Mouse (Mus musculus) gastrocnemius, postnatal 36 days (tissue): ENCODE data around the gene Ikzf3. TPM values are rescaled to one million over a fixed set of nuclear protein-coding genes. Genes with fewer than 3 reads are reported as not detected.
A peak's percentile ranks its signal among the peaks of the same experiment; 100 is the strongest.

ENCODE experiments used
- DNase-seq, 2 experiments: peaks; one replicate each; pipeline ENCODE4 v3.0.0; 2022
- intact Hi-C: fragments of 180-260 bp; cut with DNase I; formaldehyde crosslinking; loops from one replicate; pipeline ENCODE4 v1.15.1; 2025
- long read RNA-seq, 2 experiments: library from polyadenylated mRNA; stranded (forward); transcript quantifications; one replicate each; pipeline ENCODE4 v2.0.0; 2021
- total RNA-seq, 2 experiments: library from RNA; stranded (reverse); gene quantifications; 2 replicates each; pipeline ENCODE4 v1.2.3; 2021

Ikzf3 gene
- 1 to 10 TPM in 1 of 2 experiments, not detected in 1; 1.3 TPM for total RNA-seq
- long read RNA-seq, experiment 1, result 0 reads
- long read RNA-seq, experiment 2, result 0 reads

GRCm38 (mm10) chr11:98545711-98546231, at the start of gene Ikzf3:
TSS of gene Ikzf3 (minus strand) at chr11:98546031.
- intact Hi-C loops, result loop anchor here (5.0 kb wide), 1 partner anchor 48 kb away; no protein-coding TSS in a partner anchor
- peak in 1 of 2 experiments; percentile 15 for DNase-seq

- DNase-seq, result peak in 1 of 2 experiments; percentile 8
- intact Hi-C loops, result no loop called here
Observed at GRCm38 (mm10) chr11:98595473-98595872, 49.6 kb upstream of the Ikzf3 start.

GRCm38 (mm10) chr11:98595021-98595420, 49.2 kb upstream of the Ikzf3 start:
- intact Hi-C loops, result no loop called here
- no peak for DNase-seq

GRCm38 (mm10) chr11:98590548-98591445, 45.0 kb upstream of the Ikzf3 start:
- intact Hi-C loops, result no loop called here

GRCm38 (mm10) chr11:98589306-98589705, 43.5 kb upstream of the Ikzf3 start:
- no peak for DNase-seq
- intact Hi-C loops, result no loop called here

More at GRCm38 (mm10) chr11:98590548-98591445, 45.0 kb upstream of the Ikzf3 start:
- no peak for DNase-seq

- intact Hi-C loops, result no loop called here
- peak in 1 of 2 experiments; percentile 6 for DNase-seq
Observed at GRCm38 (mm10) chr11:98588833-98589281, 43.0 kb upstream of the Ikzf3 start.

GRCm38 (mm10) chr11:98587684-98588546, 42.1 kb upstream of the Ikzf3 start:
- peak; percentile 42 to 73 for DNase-seq

GRCm38 (mm10) chr11:98586892-98587563, 41.2 kb upstream of the Ikzf3 start, which contains the start of gene Ormdl3:
TSS of gene Ormdl3 (minus strand) at chr11:98587368.
- intact Hi-C loops, result no loop called here
- DNase-seq, result peak; percentile 97 to 98

More at GRCm38 (mm10) chr11:98587684-98588546, 42.1 kb upstream of the Ikzf3 start:
- intact Hi-C loops, result no loop called here

GRCm38 (mm10) chr11:98586087-98586891, 40.5 kb upstream of the Ikzf3 start:
- peak in 1 of 2 experiments; percentile 31 for DNase-seq
- intact Hi-C loops, result no loop called here

GRCm38 (mm10) chr11:98584629-98585177, 38.9 kb upstream of the Ikzf3 start:
- no peak for DNase-seq
- intact Hi-C loops, result no loop called here

GRCm38 (mm10) chr11:98584146-98584545, 38.3 kb upstream of the Ikzf3 start:
- no peak for DNase-seq
- intact Hi-C loops, result no loop called here

GRCm38 (mm10) chr11:98583571-98583970, 37.7 kb upstream of the Ikzf3 start:
- no peak for DNase-seq
- intact Hi-C loops, result no loop called here

- intact Hi-C loops, result no loop called here
- no peak for DNase-seq
Observed at GRCm38 (mm10) chr11:98583265-98583552, 37.4 kb upstream of the Ikzf3 start.

GRCm38 (mm10) chr11:98582551-98583264, 36.9 kb upstream of the Ikzf3 start:
- no peak for DNase-seq
- intact Hi-C loops, result no loop called here

GRCm38 (mm10) chr11:98582030-98582388, 36.2 kb upstream of the Ikzf3 start:
- intact Hi-C loops, result no loop called here
- DNase-seq, result no peak

GRCm38 (mm10) chr11:98581286-98582029, 35.6 kb upstream of the Ikzf3 start:
- intact Hi-C loops, result no loop called here
- DNase-seq, result no peak

- DNase-seq, result no peak
- intact Hi-C loops, result no loop called here
Observed at GRCm38 (mm10) chr11:98580301-98581121, 34.7 kb upstream of the Ikzf3 start.
